Mouse (Mus musculus): Measurements from ENCODE around the gene Slc26a3. TPM values are rescaled to one million over a fixed set of nuclear protein-coding genes. Genes with fewer than 3 reads are reported as not detected.

The Slc26a3 gene
- polyA plus RNA-seq, 1 experiment from 2014 or later: not detected

DNA sequence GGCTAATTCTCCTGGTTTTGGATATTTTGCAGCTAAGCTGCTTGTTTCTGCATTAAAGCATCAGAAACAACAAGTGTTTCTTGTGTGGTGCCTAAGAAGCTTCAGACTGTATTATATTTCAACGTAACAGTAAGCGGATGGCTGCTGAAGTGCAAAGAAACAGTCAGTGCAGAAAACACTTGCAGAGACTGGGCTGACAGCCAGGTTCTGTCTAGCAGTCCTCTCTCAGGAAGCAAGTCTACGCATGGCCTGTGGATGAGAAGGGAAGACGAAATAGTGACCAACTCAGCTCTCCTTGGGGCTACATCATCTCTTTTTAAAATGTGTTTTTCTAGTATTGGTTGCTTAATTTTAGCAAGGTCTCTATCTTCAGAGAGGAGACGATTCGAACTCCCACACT, 129.4 kb downstream of the Slc26a3 start:
- H3K9me3 ChIP-seq: peaks cover 5% of the 10 kb centered on the region
- ATAC-seq (ENCODE audit: extremely low read depth, insufficient number of reproducible peaks, low FRiP score, low TSS enrichment): no peak
- no peak overlapping the region for H3K9ac ChIP-seq
- H3K27ac ChIP-seq (replicated peaks): peak overlapping the region; percentile 44
- no peaks in the 10 kb centered on the region for H3K27me3 ChIP-seq (replicated peaks)
- peaks cover 2% of the 10 kb centered on the region; the same call in 1 of the 2 replicates for H3K36me3 ChIP-seq
- H3K4me3 ChIP-seq: no peak overlapping the region
- peak overlapping the region; percentile 31; the same call in 1 of the 2 replicates for H3K4me2 ChIP-seq
- H3K4me1 ChIP-seq: peaks cover 23% of the 10 kb centered on the region
- 26% methylated on average over 6 of the region's 6 CpGs for WGBS

DNA sequence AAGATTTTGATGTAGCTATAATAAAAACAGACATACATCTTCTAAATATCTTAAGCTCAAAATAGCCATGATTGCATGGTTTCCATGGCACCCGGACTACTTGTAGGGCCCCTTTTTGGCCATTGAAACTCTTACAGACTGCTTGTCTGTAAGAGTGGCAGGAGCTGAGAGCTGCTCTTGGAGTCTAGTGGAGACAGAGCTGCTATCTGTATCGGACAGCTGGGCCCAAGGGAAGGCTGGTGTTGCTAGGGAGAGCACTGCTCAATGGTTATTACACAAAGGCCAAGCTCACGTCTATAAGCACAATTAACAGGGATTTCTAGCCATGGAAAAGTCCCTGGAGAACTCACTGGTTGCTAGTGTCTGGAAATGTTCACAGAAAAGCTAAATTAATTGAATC, 130.7 kb downstream of the Slc26a3 start:
- peaks cover 28% of the 10 kb centered on the region for H3K4me1 ChIP-seq
- H3K27ac ChIP-seq (replicated peaks): peak overlapping the region; percentile 1; the same call in 1 of the 2 replicates
- H3K9me3 ChIP-seq: peaks cover 5% of the 10 kb centered on the region
- no peak overlapping the region for H3K9ac ChIP-seq
- no peak for ATAC-seq (ENCODE audit: extremely low read depth, insufficient number of reproducible peaks, low FRiP score, low TSS enrichment)
- H3K4me3 ChIP-seq: no peak overlapping the region
- WGBS: 42% methylated on average over 3 of the region's 3 CpGs
- no peak overlapping the region for H3K4me2 ChIP-seq
- H3K36me3 ChIP-seq: peaks cover 2% of the 10 kb centered on the region; the same call in 1 of the 2 replicates
- no peaks in the 10 kb centered on the region for H3K27me3 ChIP-seq (replicated peaks)

Other genes with a start within 250 kb of the Slc26a3 start
- gene Gm6993, start 150.1 kb upstream of the Slc26a3 start, polyA plus RNA-seq (2015; fragmentation: Nextera tagmentation; extraction: Ambion mirVana): not detected in 2 replicates
- 90.6 and 91.3 TPM in 2 replicates for gene Lamb1, start 125.6 kb upstream of the Slc26a3 start, polyA plus RNA-seq (2015; fragmentation: Nextera tagmentation; extraction: Ambion mirVana)
- 179 and 190 TPM in 2 replicates for gene Dld, start 39.4 kb upstream of the Slc26a3 start, polyA plus RNA-seq (2015; fragmentation: Nextera tagmentation; extraction: Ambion mirVana)
- gene Cbll1, start 108.7 kb downstream of the Slc26a3 start, polyA plus RNA-seq (2015; fragmentation: Nextera tagmentation; extraction: Ambion mirVana): 8.4 and 9.3 TPM in 2 replicates
- 0.16 and 0.43 TPM in 2 replicates for gene Slc26a4, start 169.1 kb downstream of the Slc26a3 start, polyA plus RNA-seq (2015; fragmentation: Nextera tagmentation; extraction: Ambion mirVana)
- gene Bcap29, start 243.8 kb downstream of the Slc26a3 start, polyA plus RNA-seq (2015; fragmentation: Nextera tagmentation; extraction: Ambion mirVana): 46.7 and 46.9 TPM in 2 replicates

Measured in heart, embryonic 13.5 days (tissue).